Mouse (Mus musculus) liver, adult 2 months (tissue): Measurements from ENCODE around the gene Crocc2.

ENCODE experiments used
- CTCF ChIP-seq: fragments of 200-500 bp; IDR thresholded peaks from 2 replicates; pipeline ENCODE4 v1.5.1; 2011; ENCODE audit warnings: low read depth, low read length, control low read depth
- POLR2A ChIP-seq: fragments of 200-500 bp; IDR thresholded peaks from 2 replicates; pipeline ENCODE4 v1.6.1; 2011; ENCODE audit warnings: low read length, control low read depth; ENCODE audit not compliant: insufficient read depth; ENCODE audit errors: extremely low read depth

DNA sequence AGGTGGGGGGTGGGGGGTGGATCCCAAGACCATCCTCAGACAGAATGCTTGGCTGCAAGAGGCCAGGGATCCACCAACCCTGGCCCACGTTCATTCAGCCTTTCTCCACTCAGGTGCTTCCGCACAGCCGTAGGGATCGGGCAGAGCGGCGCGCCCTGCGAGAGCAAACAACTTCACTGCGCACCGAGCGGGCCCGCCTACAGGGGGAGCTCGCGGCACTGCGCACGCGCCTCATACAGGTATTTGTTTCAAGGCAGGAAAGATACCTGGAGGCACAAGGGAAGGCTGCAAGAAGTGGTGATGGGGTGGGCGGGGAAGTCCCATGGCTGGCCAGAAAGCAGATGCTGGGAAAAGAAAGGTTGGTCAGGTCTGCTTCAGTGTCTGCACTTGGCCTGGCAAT is 55.4 kb downstream of the Crocc2 start:
- TF ChIP-seq POLR2A = no peak
- TF ChIP-seq CTCF = peak; percentile 85
